Mouse (Mus musculus): ENCODE results near the gene Opa1.

Gene Opa1

DNA sequence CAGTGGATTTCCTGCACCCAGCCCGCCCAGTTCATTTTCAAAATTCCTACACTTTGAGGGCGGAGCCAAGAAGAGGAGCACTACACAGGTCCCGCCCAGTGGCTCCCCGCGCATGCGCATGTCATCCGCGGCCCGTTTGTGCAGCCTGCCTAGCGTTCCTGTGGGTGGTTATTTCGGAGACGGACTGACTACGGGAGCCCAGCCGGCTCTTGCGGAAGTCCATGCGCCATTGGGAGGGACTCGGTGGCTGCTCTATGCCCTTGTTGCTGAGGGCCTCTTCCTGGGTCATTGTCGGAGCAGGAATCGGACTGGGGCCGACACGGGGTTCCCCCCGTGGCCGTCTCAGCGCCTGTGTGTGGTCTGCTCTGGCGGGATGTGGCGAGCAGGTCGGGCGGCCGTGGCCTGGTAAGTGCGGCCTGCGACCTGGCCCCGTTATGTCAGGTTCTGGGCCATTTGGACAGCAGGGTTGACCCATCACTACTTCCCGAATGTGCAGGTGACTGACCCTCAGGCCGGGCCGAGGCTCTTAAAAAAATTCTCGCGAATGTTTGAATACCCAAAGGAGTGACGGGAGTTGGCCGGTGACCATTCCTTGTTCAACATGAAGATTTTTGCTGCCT is at the start of gene Opa1:
Gene Opa1, plus strand, starts transcription at position 168 of the 620 bp plus-strand sequence.
- DNase-seq (ENCODE audit: low spot score): peak; percentile 97

GRCm38 (mm10) chr16:29533641-29534040 is 45.5 kb upstream of the Opa1 start:
- no peak for DNase-seq (ENCODE audit: low spot score)

GRCm38 (mm10) chr16:29535866-29536265 is 43.3 kb upstream of the Opa1 start:
- DNase-seq (ENCODE audit: low spot score): no peak

GRCm38 (mm10) chr16:29536411-29537204 is 42.5 kb upstream of the Opa1 start:
- no peak for DNase-seq (ENCODE audit: low spot score)

DNA sequence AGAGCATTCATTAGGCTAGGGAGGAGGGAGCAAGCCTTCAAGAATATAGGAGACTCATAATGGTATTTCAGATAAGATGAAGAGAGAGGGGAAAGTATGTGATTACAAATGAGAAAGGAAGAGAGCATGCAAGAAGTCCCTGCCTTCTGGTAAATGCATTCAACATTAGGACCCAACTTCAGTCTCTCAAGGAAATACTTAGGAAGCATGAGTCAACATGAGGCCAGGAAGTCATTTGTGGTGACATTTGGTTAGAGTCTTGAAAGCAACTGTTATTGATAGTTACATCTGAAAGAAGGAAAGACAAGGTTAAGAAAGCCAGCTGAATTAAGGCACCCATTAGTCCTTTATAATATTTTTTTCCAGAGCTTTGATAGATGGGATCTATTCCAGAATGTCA is 39.2 kb upstream of the Opa1 start:
- no peak for DNase-seq (ENCODE audit: low spot score)

DNA sequence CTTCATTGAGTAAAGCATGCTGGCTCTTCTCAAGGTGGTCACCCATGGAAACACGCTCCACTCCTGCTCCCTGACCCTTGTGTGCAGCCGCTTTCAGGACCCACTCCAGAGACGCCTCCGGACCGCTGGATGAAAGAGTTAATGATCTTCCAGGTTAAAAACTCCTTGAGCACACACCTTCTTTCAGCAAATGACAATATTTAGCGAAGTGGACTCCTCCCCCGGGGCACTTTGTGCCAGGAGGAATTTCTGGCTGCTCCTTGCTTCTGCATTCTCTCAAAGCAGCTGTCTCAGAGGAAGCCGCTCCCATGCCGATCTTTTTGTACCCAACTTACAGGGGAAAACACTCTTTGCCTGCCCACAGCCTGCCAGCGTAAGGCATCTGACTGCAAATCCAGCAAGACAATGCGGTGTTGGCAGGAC is 37.9 kb upstream of the Opa1 start:
- DNase-seq (ENCODE audit: low spot score): no peak

- DNase-seq (ENCODE audit: low spot score): no peak
Observed at GRCm38 (mm10) chr16:29544829-29545228, 34.3 kb upstream of the Opa1 start, which contains the start of gene Atp13a4. Gene Atp13a4 (minus strand): TSS chr16:29544864.

DNA sequence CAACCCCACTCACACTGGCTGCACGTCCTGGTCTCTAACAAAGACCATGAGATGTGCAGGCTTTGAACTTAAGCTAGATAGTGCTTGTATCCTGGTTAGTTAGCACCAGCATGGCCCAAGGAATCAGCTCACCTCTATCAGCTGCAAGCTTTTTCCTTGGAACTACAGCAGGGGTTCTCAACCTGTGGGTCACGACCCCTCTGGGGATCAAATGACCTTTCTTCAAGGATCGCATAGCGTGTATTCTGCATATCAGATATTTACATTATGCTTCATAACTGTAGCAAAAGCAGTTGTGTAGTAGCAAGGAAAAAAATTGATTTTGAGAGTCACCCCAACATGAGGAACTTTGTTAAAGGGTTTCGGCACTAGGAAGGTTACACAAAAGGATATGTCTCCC is 19.5 kb upstream of the Opa1 start:
- DNase-seq (ENCODE audit: low spot score): no peak

- peak; percentile 16 for DNase-seq (ENCODE audit: low spot score)
Observed at GRCm38 (mm10) chr16:29560454-29560853, 18.7 kb upstream of the Opa1 start.

GRCm38 (mm10) chr16:29560869-29561268 is 18.3 kb upstream of the Opa1 start:
- DNase-seq (ENCODE audit: low spot score): peak; percentile 36

- no peak for DNase-seq (ENCODE audit: low spot score)
Observed at GRCm38 (mm10) chr16:29574013-29574412, 5.1 kb upstream of the Opa1 start.

- DNase-seq (ENCODE audit: low spot score): no peak
Observed at GRCm38 (mm10) chr16:29575620-29576019, 3.5 kb upstream of the Opa1 start.

- no peak for DNase-seq (ENCODE audit: low spot score)
Observed at GRCm38 (mm10) chr16:29579787-29580176, 648 bp downstream of the Opa1 start.

- no peak for DNase-seq (ENCODE audit: low spot score)
Observed at GRCm38 (mm10) chr16:29592171-29592570, 13.0 kb downstream of the Opa1 start.

DNA sequence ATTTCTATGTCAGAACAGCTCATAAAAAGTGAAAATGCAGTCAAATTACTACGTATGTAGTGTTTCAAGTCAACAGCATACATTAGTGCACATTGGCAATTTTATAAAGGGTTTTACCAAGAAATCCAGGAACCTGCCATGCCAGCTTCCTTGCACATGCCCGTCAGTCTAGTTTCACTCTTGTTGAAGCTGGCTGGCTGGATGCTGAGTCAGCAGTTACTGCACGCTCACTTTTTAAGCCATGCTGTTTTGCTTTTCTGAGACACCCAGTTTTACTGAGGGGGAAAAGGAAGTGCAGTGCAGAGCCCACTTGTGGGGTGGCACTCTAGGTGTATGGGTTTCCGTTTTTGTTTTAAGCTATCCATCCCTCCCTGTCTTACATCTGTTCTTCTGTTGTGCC is 18.0 kb downstream of the Opa1 start:
- no peak for DNase-seq (ENCODE audit: low spot score)

- no peak for DNase-seq (ENCODE audit: low spot score)
Observed at GRCm38 (mm10) chr16:29605546-29605945, 26.4 kb downstream of the Opa1 start.

DNA sequence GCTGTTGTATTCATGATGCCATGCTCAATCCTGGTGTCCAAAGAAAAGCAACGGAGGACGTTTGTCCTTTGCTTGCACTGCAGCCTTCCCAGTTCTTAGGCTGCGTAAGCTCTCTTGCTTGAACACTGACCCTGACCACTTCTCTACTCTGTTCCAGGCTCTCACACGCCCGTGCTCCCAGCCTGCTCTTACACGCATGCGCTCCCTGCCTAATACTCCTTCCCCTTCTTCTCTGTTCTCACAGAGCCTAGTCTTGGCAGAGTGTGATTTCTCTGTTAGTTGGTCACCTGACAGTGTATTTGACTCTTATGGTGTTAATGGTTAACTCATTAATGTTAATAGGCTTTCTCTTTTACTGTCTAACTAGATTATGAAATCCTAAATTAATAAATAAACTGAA is 28.0 kb downstream of the Opa1 start:
- no peak for DNase-seq (ENCODE audit: low spot score)

- no peak for DNase-seq (ENCODE audit: low spot score)
Observed at GRCm38 (mm10) chr16:29614762-29615161, 35.6 kb downstream of the Opa1 start.

GRCm38 (mm10) chr16:29629053-29629452 is 49.9 kb downstream of the Opa1 start:
- peak; percentile 15 for DNase-seq (ENCODE audit: low spot score)

DNA sequence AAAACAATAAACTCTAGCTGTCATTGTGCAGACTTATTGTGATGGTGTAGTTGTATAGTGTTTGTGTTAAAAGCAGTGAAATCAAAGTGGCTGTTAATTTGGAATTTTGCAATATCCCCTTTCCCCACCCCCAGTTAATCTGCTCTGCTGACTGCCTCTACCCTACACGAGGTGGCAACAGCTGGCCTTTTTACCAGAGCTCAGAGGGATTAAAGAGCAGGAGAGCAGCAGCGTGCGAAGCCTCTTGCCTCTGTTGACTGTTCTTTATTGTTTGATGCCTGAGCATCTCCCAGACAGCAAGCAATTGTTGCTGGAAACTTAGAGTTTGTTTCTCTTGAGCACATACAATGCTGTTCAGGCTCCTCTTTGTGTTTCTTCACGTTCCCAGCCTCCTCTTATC is 56.6 kb downstream of the Opa1 start:
- no peak for DNase-seq (ENCODE audit: low spot score)

DNA sequence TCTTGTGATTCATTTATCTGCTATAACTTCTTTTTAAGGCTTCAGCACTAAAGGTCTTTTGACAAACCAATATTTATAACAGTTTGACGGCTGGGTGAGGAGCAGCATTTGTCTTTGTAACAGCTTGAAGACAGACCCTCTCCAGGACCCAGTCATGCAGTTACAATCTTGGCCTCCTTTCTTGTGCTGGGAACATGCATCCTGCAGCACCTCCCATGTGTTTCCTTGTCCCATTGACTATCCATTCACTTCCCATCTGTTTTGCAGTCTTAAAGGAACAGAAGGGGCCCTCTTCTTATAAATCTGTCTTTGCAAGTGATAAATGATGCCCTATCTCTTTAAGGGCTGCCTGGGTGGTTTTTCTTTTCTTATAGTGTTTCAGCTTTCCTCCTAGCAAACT is 63.2 kb downstream of the Opa1 start:
- no peak for DNase-seq (ENCODE audit: low spot score)

GRCm38 (mm10) chr16:29644871-29645270 is 65.7 kb downstream of the Opa1 start:
- no peak for DNase-seq (ENCODE audit: low spot score)

GRCm38 (mm10) chr16:29646202-29646601 is 67.1 kb downstream of the Opa1 start:
- DNase-seq (ENCODE audit: low spot score): no peak

All from yolk sac, embryonic 10.5 days (tissue).